Mouse (Mus musculus) kidney, embryonic 15.5 days (tissue): ENCODE measurements at regions not wholly inside any gene's neighbourhood (a gene's known extent, or its start where the extent isn't known, plus 50 kb on each side); places are given as distances from the start of the nearest gene placed in this dataset.

Experiments
- ATAC-seq: fragments of 200-750 bp; cut with Nextera tagmentation; replicated peaks from 2 replicates; pipeline ENCODE4 v1.8.0; 2017; ENCODE audit warnings: moderate TSS enrichment; ENCODE audit not compliant: low FRiP score
- H3K27ac ChIP-seq: fragments of 300-500 bp; sonication (generic); 2 replicates; pipeline ENCODE4 v1.5.1; 2015; ENCODE audit warnings: mild to moderate bottlenecking, inconsistent platforms
- H3K27me3 ChIP-seq: fragments of 300-500 bp; sonication (generic); 2 replicates; pipeline ENCODE4 v1.6.1; 2015; ENCODE audit warnings: inconsistent platforms
- H3K36me3 ChIP-seq: fragments of 300-500 bp; sonication (generic); 2 replicates; pipeline ENCODE4 v1.6.1; 2015; ENCODE audit warnings: inconsistent platforms
- H3K4me1 ChIP-seq: fragments of 300-500 bp; sonication (generic); 2 replicates; pipeline ENCODE4 v1.6.1; 2015; ENCODE audit warnings: inconsistent platforms
- H3K4me2 ChIP-seq: fragments of 300-500 bp; sonication (generic); 2 replicates; pipeline ENCODE4 v1.6.1; 2015; ENCODE audit warnings: moderate library complexity, mild to moderate bottlenecking, inconsistent platforms
- H3K4me3 ChIP-seq: fragments of 300-500 bp; sonication (generic); replicated peaks from 2 replicates; pipeline ENCODE4 v1.5.1; 2015; ENCODE audit warnings: mild to moderate bottlenecking, inconsistent platforms
- H3K9ac ChIP-seq: fragments of 300-500 bp; sonication (generic); 2 replicates; pipeline ENCODE4 v1.6.1; 2015; ENCODE audit warnings: mild to moderate bottlenecking, inconsistent platforms
- H3K9me3 ChIP-seq: fragments of 300-500 bp; sonication (generic); replicated peaks from 2 replicates; pipeline ENCODE4 v1.6.1; 2016; ENCODE audit warnings: inconsistent platforms
- WGBS: fragments of 180-500 bp; shearing (Covaris S2); methylation state at CpG from one replicate; pipeline ENCODE4 v1.1.7; 2015; ENCODE audit warnings: mixed read lengths; 5-methylcytosine and 5-hydroxymethylcytosine counted together

GRCm38 (mm10) chr2:75406721-75407455 lies 252.2 kb upstream of the Hnrnpa3 start:
- Histone ChIP-seq H3K27ac (no peak overlapping the region), H3K9ac (no peak overlapping the region), H3K27me3 (no peaks in the 10 kb centered on the region), H3K4me1 (no peaks in the 10 kb centered on the region), H3K4me3 (no peak overlapping the region), H3K9me3 (no peaks in the 10 kb centered on the region), H3K4me2 (no peak overlapping the region), H3K36me3 (no peaks in the 10 kb centered on the region)
- no peak for ATAC-seq
- WGBS: 46% methylated on average over 6 of the region's 6 CpGs

- whole genome bisulfite sequencing: 84% methylated on average over 4 of the region's 4 CpGs
- Histone ChIP-seq H3K4me1 (no peaks in the 10 kb centered on the region), H3K27me3 (no peaks in the 10 kb centered on the region), H3K36me3 (no peaks in the 10 kb centered on the region), H3K4me2 (no peak overlapping the region), H3K9me3 (no peaks in the 10 kb centered on the region), H3K4me3 (no peak overlapping the region), H3K27ac (no peak overlapping the region), H3K9ac (no peak overlapping the region)
- ATAC-seq: no peak
Observed at GRCm38 (mm10) chr2:75407560-75407959, 251.5 kb upstream of the Hnrnpa3 start.

- ATAC-seq: no peak
- no peaks in the 10 kb centered on the region for H3K4me1 ChIP-seq
- 88% methylated on average over 2 of the region's 2 CpGs for WGBS
- no peaks in the 10 kb centered on the region for H3K27me3 ChIP-seq
- no peak overlapping the region for H3K9ac ChIP-seq
- H3K4me3 ChIP-seq: no peak overlapping the region
- H3K36me3 ChIP-seq: no peaks in the 10 kb centered on the region
- H3K9me3 ChIP-seq: no peaks in the 10 kb centered on the region
- no peak overlapping the region for H3K4me2 ChIP-seq
- no peak overlapping the region for H3K27ac ChIP-seq
Observed at GRCm38 (mm10) chr2:75408016-75408415, 251.0 kb upstream of the Hnrnpa3 start.

- H3K36me3 ChIP-seq: no peaks in the 10 kb centered on the region
- no peak for ATAC-seq
- 87% methylated on average over 7 of the region's 7 CpGs for WGBS
Observed at GRCm38 (mm10) chr2:75409806-75410205, 249.3 kb upstream of the Hnrnpa3 start.

GRCm38 (mm10) chr2:75412735-75413134 lies 246.3 kb upstream of the Hnrnpa3 start:
- Histone ChIP-seq H3K9me3 (no peaks in the 10 kb centered on the region), H3K36me3 (no peaks in the 10 kb centered on the region), H3K27ac (no peak overlapping the region), H3K4me2 (no peak overlapping the region), H3K27me3 (no peaks in the 10 kb centered on the region), H3K4me3 (no peak overlapping the region), H3K9ac (no peak overlapping the region), H3K4me1 (no peaks in the 10 kb centered on the region)
- 92% methylated on average over 5 of the region's 5 CpGs for WGBS
- no peak for ATAC-seq

More at GRCm38 (mm10) chr2:75409806-75410205, 249.3 kb upstream of the Hnrnpa3 start:
- Histone ChIP-seq H3K4me3 (no peak overlapping the region), H3K9me3 (no peaks in the 10 kb centered on the region), H3K27ac (no peak overlapping the region), H3K4me1 (no peaks in the 10 kb centered on the region), H3K9ac (no peak overlapping the region), H3K27me3 (no peaks in the 10 kb centered on the region), H3K4me2 (no peak overlapping the region)

- WGBS: 85% methylated on average over 2 of the region's 2 CpGs
- Histone ChIP-seq H3K4me2 (no peak overlapping the region), H3K27me3 (no peaks in the 10 kb centered on the region), H3K27ac (no peak overlapping the region), H3K9me3 (no peaks in the 10 kb centered on the region), H3K4me1 (peaks cover 8% of the 10 kb centered on the region; the same call in 1 of the 2 replicates), H3K4me3 (no peak overlapping the region), H3K36me3 (no peaks in the 10 kb centered on the region), H3K9ac (no peak overlapping the region)
- ATAC-seq: no peak
Observed at GRCm38 (mm10) chr2:75418689-75419088, 240.4 kb upstream of the Hnrnpa3 start.

GRCm38 (mm10) chr2:75419142-75419541 lies 239.9 kb upstream of the Hnrnpa3 start:
- 96% methylated on average over 1 of the region's 1 CpGs for WGBS
- Histone ChIP-seq H3K4me2 (no peak overlapping the region), H3K4me3 (no peak overlapping the region), H3K4me1 (peaks cover 12% of the 10 kb centered on the region), H3K9ac (no peak overlapping the region), H3K27ac (no peak overlapping the region), H3K27me3 (peaks cover 4% of the 10 kb centered on the region; the same call in 1 of the 2 replicates), H3K9me3 (no peaks in the 10 kb centered on the region), H3K36me3 (no peaks in the 10 kb centered on the region)
- ATAC-seq: no peak

- no peaks in the 10 kb centered on the region for H3K36me3 ChIP-seq
- no peak overlapping the region for H3K9ac ChIP-seq
- peaks cover 26% of the 10 kb centered on the region for H3K4me1 ChIP-seq
- 55% methylated on average over 20 of the region's 20 CpGs for WGBS
- no peak overlapping the region for H3K27ac ChIP-seq
- ATAC-seq: no peak
- H3K9me3 ChIP-seq: no peaks in the 10 kb centered on the region
- H3K27me3 ChIP-seq: peaks cover 10% of the 10 kb centered on the region
- no peak overlapping the region for H3K4me3 ChIP-seq
- H3K4me2 ChIP-seq: peak overlapping the region; percentile 15; the same call in 1 of the 2 replicates
Observed at GRCm38 (mm10) chr2:75422798-75423685, 236.0 kb upstream of the Hnrnpa3 start.

GRCm38 (mm10) chr2:75423872-75424271 lies 235.2 kb upstream of the Hnrnpa3 start:
- H3K36me3 ChIP-seq: no peaks in the 10 kb centered on the region
- H3K4me2 ChIP-seq: peak overlapping the region; percentile 39
- no peak for ATAC-seq
- no peak overlapping the region for H3K4me3 ChIP-seq
- WGBS: 10% methylated on average over 5 of the region's 5 CpGs
- H3K9ac ChIP-seq: no peak overlapping the region
- H3K27ac ChIP-seq: 0 out of 2 replicates have a peak overlapping the region, but pooled peaks have one; percentile 18
- H3K9me3 ChIP-seq: no peaks in the 10 kb centered on the region
- H3K4me1 ChIP-seq: peaks cover 26% of the 10 kb centered on the region
- H3K27me3 ChIP-seq: peaks cover 10% of the 10 kb centered on the region

- peaks cover 10% of the 10 kb centered on the region for H3K27me3 ChIP-seq
- peak overlapping the region; percentile 39 for H3K4me2 ChIP-seq
- peaks cover 26% of the 10 kb centered on the region for H3K4me1 ChIP-seq
- no peak overlapping the region for H3K4me3 ChIP-seq
- H3K36me3 ChIP-seq: no peaks in the 10 kb centered on the region
- no peaks in the 10 kb centered on the region for H3K9me3 ChIP-seq
- no peak overlapping the region for H3K9ac ChIP-seq
- WGBS: 27% methylated on average over 7 of the region's 7 CpGs
- ATAC-seq: no peak
- H3K27ac ChIP-seq: no peak overlapping the region
Observed at GRCm38 (mm10) chr2:75424363-75424762, 234.7 kb upstream of the Hnrnpa3 start.

GRCm38 (mm10) chr2:75424911-75425310 lies 234.2 kb upstream of the Hnrnpa3 start:
- ATAC-seq: no peak
- WGBS: 51% methylated on average over 14 of the region's 14 CpGs

GRCm38 (mm10) chr2:75425384-75425783 lies 233.7 kb upstream of the Hnrnpa3 start:
- WGBS: 10% methylated on average over 7 of the region's 7 CpGs
- peak overlapping the region; percentile 10; the same call in 1 of the 2 replicates for H3K4me2 ChIP-seq
- no peak overlapping the region for H3K27ac ChIP-seq
- ATAC-seq: no peak
- peaks cover 10% of the 10 kb centered on the region for H3K27me3 ChIP-seq
- no peaks in the 10 kb centered on the region for H3K9me3 ChIP-seq
- peaks cover 26% of the 10 kb centered on the region for H3K4me1 ChIP-seq
- no peaks in the 10 kb centered on the region for H3K36me3 ChIP-seq
- no peak overlapping the region for H3K9ac ChIP-seq
- H3K4me3 ChIP-seq: no peak overlapping the region

More at GRCm38 (mm10) chr2:75424911-75425310, 234.2 kb upstream of the Hnrnpa3 start:
- no peak overlapping the region for H3K4me3 ChIP-seq
- peaks cover 26% of the 10 kb centered on the region for H3K4me1 ChIP-seq
- H3K9me3 ChIP-seq: no peaks in the 10 kb centered on the region
- no peaks in the 10 kb centered on the region for H3K36me3 ChIP-seq
- H3K27ac ChIP-seq: no peak overlapping the region
- H3K27me3 ChIP-seq: peaks cover 10% of the 10 kb centered on the region
- peak overlapping the region; percentile 16; the same call in 1 of the 2 replicates for H3K4me2 ChIP-seq
- no peak overlapping the region for H3K9ac ChIP-seq
